Mouse (Mus musculus) layer of hippocampus, adult 2 months (tissue): ENCODE measurements around the gene Ypel4. TPM values are rescaled to one million over a fixed set of nuclear protein-coding genes. Genes with fewer than 3 reads are reported as not detected.
A peak's percentile ranks its signal among the peaks of the same experiment; 100 is the strongest.

ENCODE experiments used
- DNase-seq, 2 experiments: peaks; one replicate each; pipeline ENCODE4 v3.0.0; 2022; ENCODE audit warnings: low spot score in 2 of 2
- H3K27ac ChIP-seq: fragments of 200-600 bp; 2 replicates; pipeline ENCODE4 v1.8.1; 2022
- H3K4me3 ChIP-seq: fragments of 200-600 bp; 2 replicates; pipeline ENCODE4 v1.8.1; 2022; ENCODE audit warnings: mild to moderate bottlenecking
- CTCF ChIP-seq: fragments of 200-600 bp; conservative IDR thresholded peaks from 2 replicates; pipeline ENCODE4 v1.8.1; 2022; ENCODE audit warnings: antibody characterized with exemption, mild to moderate bottlenecking, moderate library complexity
- long read RNA-seq, 2 experiments: library from polyadenylated mRNA; stranded (forward); transcript quantifications; one replicate each; pipeline ENCODE4 v2.0.0; 2021; ENCODE audit warnings: borderline mapping rate in 2 of 2
- total RNA-seq, 2 experiments: library from RNA; stranded (reverse); gene quantifications; 2 replicates each; pipeline ENCODE4 v1.2.3; 2021

The Ypel4 gene
- 10 to 100 TPM; 90.0 to 93.4 TPM for total RNA-seq
- long read RNA-seq, experiment 1, transcript Ypel4-204 (4 exons, 1,813 nt) = minor isoform, 6 of 30 reads
- long read RNA-seq, experiment 1, transcript Ypel4-201 (5 exons, 1,676 nt) = major isoform, 9 of 30 reads
- long read RNA-seq, experiment 1, partial matches to known transcripts = 7 of 30 reads
- long read RNA-seq, experiment 1, other reads (novel, unspliced or antisense) = 7 of 30 reads
- long read RNA-seq, experiment 2, transcript Ypel4-201 (5 exons, 1,676 nt) = major isoform, 20 of 44 reads
- long read RNA-seq, experiment 2, partial matches to known transcripts = 15 of 44 reads
- long read RNA-seq, experiment 2, other reads (novel, unspliced or antisense) = 7 of 44 reads

- DNase-seq = peak; percentile 82 to 84
- no peak for TF ChIP-seq CTCF
- Histone ChIP-seq H3K27ac (peak within 1 kb of the TSS; percentile 98), H3K4me3 (peak within 1 kb of the TSS; percentile 80)
Observed at GRCm38 (mm10) chr2:84733579-84734300, at the start of gene Ypel4. Ypel4 (plus strand) TSS chr2:84734058.

DNA sequence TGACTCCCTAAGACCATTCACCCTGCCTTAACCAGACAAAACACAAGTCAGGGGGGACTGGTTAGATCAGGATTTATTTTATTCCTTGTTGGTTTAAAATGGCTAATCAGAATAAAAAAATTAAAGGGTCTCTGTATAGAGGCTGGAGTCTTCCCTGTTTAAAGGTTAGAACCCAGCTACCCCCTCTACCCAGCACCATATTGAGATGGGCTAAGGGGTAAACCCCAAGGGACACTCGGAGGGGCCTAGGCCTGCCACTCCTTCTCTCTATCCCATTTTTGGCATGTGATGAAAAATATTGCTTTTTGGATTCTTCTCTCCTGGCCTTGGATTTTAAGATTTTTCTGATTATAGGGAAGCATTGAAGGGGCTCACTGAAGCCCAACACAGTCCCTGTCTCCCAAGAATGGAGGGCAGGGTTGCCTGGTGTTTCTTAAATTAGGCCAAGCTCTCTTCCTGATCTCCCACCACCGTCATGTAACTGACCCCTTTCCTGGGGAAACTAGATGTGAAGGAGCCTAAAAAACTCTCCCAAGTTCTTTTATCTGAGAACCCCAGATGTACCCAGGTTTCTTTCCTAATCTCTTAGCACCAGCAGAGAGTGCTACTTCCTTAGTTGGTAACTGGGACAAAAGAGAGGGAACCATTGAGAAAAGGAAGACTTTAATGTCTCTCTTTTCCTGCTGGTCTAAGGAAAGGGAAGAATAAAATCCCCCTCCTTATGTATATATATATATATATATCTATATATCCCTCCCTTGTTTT is 45.6 kb upstream of the Ypel4 start:
- no peak for TF ChIP-seq CTCF
- Histone ChIP-seq H3K27ac (no peak overlapping the region), H3K4me3 (no peak overlapping the region)
- DNase-seq = no peak

- Histone ChIP-seq H3K27ac (peak overlapping the region; percentile 36; the same call in 1 of the 2 replicates), H3K4me3 (no peak overlapping the region)
- DNase-seq = no peak
- TF ChIP-seq CTCF = no peak
Observed at GRCm38 (mm10) chr2:84690050-84690449, 43.8 kb upstream of the Ypel4 start.

GRCm38 (mm10) chr2:84695007-84695695 is 38.7 kb upstream of the Ypel4 start:
- no peak overlapping the region for H3K27ac ChIP-seq
- no peak overlapping the region for H3K4me3 ChIP-seq
- DNase-seq = no peak
- no peak for TF ChIP-seq CTCF

DNA sequence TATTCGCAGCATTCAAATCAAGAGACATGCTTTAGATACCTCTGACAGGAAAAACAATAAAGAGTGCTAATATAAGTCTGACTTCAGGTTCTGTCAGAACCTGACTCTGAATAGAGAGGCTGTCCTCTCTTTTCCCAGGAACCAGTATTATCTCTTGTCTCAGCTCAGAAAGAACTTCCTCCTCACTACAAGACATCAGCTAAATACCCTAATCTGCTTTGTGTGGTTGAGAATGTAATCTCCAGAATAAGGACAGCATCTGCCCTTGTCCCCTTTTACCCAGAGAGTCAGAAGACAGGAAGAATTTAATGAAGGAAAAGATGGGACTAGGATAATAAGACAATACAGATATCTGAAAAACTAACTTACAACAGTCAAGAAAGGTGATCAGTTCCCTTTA is 30.4 kb upstream of the Ypel4 start:
- TF ChIP-seq CTCF = no peak
- DNase-seq = no peak
- Histone ChIP-seq H3K4me3 (no peak overlapping the region), H3K27ac (no peak overlapping the region)

- no peak for TF ChIP-seq CTCF
- DNase-seq = no peak
- no peak overlapping the region for H3K27ac ChIP-seq
- H3K4me3 ChIP-seq = no peak overlapping the region
Observed at GRCm38 (mm10) chr2:84704329-84704728, 29.5 kb upstream of the Ypel4 start.

- no peak for TF ChIP-seq CTCF
- no peak overlapping the region for H3K27ac ChIP-seq
- DNase-seq = no peak
Observed at GRCm38 (mm10) chr2:84705295-84705694, 28.6 kb upstream of the Ypel4 start.

GRCm38 (mm10) chr2:84707523-84707922 is 26.3 kb upstream of the Ypel4 start:
- H3K27ac ChIP-seq = no peak overlapping the region
- no peak for TF ChIP-seq CTCF

More at GRCm38 (mm10) chr2:84705295-84705694, 28.6 kb upstream of the Ypel4 start:
- no peak overlapping the region for H3K4me3 ChIP-seq

DNA sequence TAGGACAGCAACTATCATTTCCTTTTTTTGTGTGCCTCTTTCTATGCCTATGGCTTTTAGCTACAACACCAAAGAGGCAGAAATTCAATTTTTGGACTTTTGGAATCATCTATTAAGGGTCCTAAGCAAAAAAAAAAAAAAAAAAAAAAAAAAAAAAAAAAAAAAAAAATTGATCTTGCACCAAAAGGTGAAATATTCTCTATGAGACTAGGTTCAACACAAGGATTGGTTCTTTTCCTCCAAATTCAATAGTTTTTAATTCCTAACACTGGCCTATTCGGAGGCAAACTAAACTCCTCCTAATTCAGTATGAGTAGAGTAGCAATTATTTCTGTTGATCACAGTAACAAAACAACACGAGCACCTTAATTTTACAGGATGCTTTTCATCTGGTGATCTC is 22.0 kb upstream of the Ypel4 start:
- Histone ChIP-seq H3K27ac (no peak overlapping the region), H3K4me3 (no peak overlapping the region)
- no peak for DNase-seq
- no peak for TF ChIP-seq CTCF

More at GRCm38 (mm10) chr2:84707523-84707922, 26.3 kb upstream of the Ypel4 start:
- H3K4me3 ChIP-seq = no peak overlapping the region
- DNase-seq = no peak

DNA sequence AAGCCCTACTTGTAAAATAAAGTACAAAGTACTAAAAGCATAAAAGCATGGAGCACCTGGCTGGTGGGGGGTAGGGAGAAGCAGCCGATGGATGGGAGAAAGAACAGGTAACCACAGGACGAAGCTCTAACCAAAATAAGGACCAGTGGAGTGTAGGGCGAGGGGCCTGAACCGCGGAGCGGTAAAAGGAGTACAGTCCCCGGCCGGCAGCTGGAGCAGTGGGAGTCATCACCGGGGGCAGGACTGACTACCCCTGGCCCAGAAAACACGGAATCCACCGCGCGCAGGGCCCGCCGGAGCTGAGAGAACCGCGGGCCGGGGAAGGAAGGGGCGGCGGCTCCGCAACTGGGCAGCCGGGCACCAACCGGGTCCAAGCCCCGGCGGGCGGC is 19.4 kb upstream of the Ypel4 start:
- no peak for DNase-seq
- Histone ChIP-seq H3K27ac (peak overlapping the region; percentile 98), H3K4me3 (peak overlapping the region; percentile 72)
- TF ChIP-seq CTCF = no peak

DNA sequence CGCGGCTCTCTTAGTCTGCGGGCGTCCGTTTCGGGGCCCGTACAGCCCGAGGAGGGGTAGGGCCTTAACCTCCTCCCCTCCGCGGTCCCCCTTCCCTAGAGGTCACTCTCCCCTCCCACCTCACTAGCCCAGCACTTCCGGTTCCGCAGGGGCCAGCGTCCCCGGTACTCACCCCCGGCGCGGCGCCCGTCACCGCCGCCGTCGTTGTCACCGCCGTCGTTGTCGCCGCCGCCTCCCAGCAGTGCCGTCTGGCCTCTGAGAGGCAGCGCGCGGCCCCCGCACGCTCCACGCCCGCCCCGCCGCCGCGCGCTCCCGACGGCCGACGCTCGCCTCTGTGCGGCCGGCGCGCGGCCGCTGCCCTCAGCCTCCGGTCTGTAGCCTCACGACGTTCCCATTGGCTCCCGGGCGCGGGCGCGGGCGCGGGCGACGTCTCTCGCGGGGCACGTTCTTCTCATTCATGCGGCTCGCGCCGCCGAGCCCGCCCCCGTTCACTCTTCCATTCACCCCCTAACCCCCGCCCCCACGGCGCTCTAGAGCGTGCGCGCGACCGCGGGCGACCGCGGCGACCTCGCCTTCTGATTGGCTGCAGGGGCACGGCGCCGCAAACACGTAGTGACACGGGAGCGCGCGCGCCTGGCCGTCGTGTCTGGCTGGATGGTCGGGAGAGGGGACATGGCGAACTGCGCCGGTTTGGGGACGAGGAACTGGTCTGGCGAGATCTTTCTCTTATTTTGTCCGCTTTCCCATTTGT is 18.9 kb upstream of the Ypel4 start, which contains the start of gene Zdhhc5:
Gene Zdhhc5, minus strand, starts transcription at position 370 of the 751 bp plus-strand sequence.
- peak within 1 kb of the TSS; percentile 72 for H3K4me3 ChIP-seq
- peak within 1 kb of the TSS; percentile 98 for H3K27ac ChIP-seq
- DNase-seq = peak; percentile 97 to 99
- TF ChIP-seq CTCF = no peak
